Mouse (Mus musculus) spleen, adult 2 months (tissue): ENCODE measurements at regions not wholly inside any gene's neighbourhood (a gene's known extent, or its start where the extent isn't known, plus 50 kb on each side); places are given as distances from the start of the nearest gene placed in this dataset.

ENCODE experiments used
- DNase-seq, 2 experiments: peaks; one replicate each; pipeline versions ENCODE4 v3.0.0 to v3.0.0-alpha.2; 2012 to 2021; ENCODE audit warnings: low spot score in 2 of 2, low read depth in 1 of 2
- H3K27ac ChIP-seq: fragments of 200-500 bp; 2 replicates; pipeline ENCODE4 v1.5.1; 2012; ENCODE audit warnings: low read length, inconsistent platforms; ENCODE audit not compliant: insufficient read depth
- H3K27me3 ChIP-seq: fragments of 200-500 bp; 2 replicates; pipeline ENCODE4 v1.6.1; 2012; ENCODE audit warnings: mild to moderate bottlenecking, moderate library complexity, low read length, inconsistent platforms; ENCODE audit not compliant: control insufficient read depth, insufficient read depth
- H3K36me3 ChIP-seq: fragments of 200-500 bp; 2 replicates; pipeline ENCODE4 v1.6.1; 2012; ENCODE audit warnings: mild to moderate bottlenecking, low read length, inconsistent platforms; ENCODE audit not compliant: control insufficient read depth, insufficient read depth
- H3K4me1 ChIP-seq: fragments of 200-500 bp; 2 replicates; pipeline ENCODE4 v1.6.1; 2011; ENCODE audit warnings: inconsistent platforms; ENCODE audit not compliant: control insufficient read depth, insufficient read depth, insufficient read length
- H3K4me3 ChIP-seq: fragments of 200-500 bp; 2 replicates; pipeline ENCODE4 v1.5.1; 2011; ENCODE audit warnings: mild to moderate bottlenecking, inconsistent platforms; ENCODE audit not compliant: insufficient read depth, insufficient read length; ENCODE audit errors: extremely low read depth
- CTCF ChIP-seq: fragments of 200-500 bp; IDR thresholded peaks from 2 replicates; pipeline ENCODE4 v1.5.1; 2011; ENCODE audit warnings: mild to moderate bottlenecking, inconsistent platforms; ENCODE audit not compliant: insufficient read depth, insufficient read length, insufficient replicate concordance; ENCODE audit errors: extremely low read depth
- POLR2A ChIP-seq: fragments of 200-500 bp; IDR thresholded peaks from 2 replicates; pipeline ENCODE4 v1.6.1; 2011; ENCODE audit warnings: low read depth, low read length, inconsistent platforms
- WGBS: fragments of 180-500 bp; shearing (Covaris S2); methylation state at CpG from one replicate; pipeline ENCODE4 v1.1.7; 2018; 5-methylcytosine and 5-hydroxymethylcytosine counted together

DNA sequence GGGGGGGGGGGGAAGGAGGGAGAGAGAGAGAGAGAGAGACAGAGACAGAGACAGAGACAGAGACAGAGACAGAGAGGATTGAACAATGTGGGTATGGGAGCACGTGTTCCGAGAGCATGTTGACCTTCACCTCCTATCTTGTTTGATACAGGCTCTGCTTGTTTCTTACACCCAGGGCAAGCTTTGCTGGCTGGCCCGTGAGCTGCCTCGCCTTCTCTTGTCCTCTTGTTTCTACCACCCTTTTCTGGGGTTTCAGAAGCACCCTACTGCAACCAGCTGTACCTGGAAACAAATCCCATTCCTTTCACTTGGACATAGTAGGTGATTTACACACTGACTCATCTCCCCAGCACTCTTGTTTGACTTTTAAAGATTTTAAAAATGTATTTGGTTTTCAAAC is 516.0 kb upstream of the Mki67 start:
- TF ChIP-seq POLR2A (no peak), CTCF (no peak)
- H3K27ac ChIP-seq: no peak overlapping the region
- H3K4me1 ChIP-seq: no peaks in the 10 kb centered on the region
- WGBS: 78% methylated on average over 4 of the region's 4 CpGs
- no peaks in the 10 kb centered on the region for H3K36me3 ChIP-seq
- H3K27me3 ChIP-seq: no peaks in the 10 kb centered on the region
- H3K4me3 ChIP-seq: no peak overlapping the region
- DNase-seq: no peak

DNA sequence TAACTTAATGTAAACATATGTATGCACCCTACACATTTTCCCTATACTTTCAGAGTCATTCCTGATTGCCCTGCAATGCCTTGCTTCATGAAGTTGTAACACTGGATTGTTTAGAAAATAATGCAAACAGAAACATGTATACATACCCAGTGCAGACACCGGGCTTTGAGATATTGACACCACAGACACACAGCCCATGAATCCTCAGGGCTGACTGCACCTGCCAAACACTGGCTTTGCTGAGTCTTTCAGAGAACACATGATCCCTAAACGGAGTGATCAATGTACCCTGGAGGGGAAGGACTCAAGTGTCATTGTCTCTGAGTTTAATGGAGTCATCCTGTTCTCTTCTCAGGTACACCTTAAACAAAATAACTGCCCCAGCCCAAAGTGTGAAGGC is 519.4 kb upstream of the Mki67 start:
- Histone ChIP-seq H3K36me3 (no peaks in the 10 kb centered on the region), H3K4me1 (no peaks in the 10 kb centered on the region), H3K27me3 (no peaks in the 10 kb centered on the region), H3K4me3 (no peak overlapping the region), H3K27ac (no peak overlapping the region)
- DNase-seq: no peak
- no peak for TF ChIP-seq CTCF
- TF ChIP-seq POLR2A: no peak
- 67% methylated on average over 2 of the region's 2 CpGs for WGBS

DNA sequence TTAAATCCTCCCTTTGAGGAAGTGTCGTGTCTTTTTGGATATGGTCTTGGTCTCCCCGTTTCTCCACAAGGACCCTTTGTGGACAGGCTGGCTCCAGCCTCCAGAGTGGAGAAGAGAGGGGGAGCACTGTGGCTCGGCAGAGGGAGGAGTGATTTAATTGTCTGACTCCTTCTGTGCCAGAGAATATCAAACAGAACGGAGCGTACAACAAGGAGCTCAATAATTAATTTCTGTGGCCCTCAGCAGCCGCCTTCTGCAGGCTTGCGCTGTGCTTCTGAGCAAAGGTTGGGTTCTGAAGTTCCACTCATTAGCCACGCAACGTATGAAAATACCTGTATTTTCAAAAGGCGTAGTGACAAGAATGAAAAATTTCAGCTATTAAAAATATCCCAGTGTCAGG is 520.2 kb upstream of the Mki67 start:
- Histone ChIP-seq H3K4me1 (no peaks in the 10 kb centered on the region), H3K36me3 (no peaks in the 10 kb centered on the region), H3K4me3 (no peak overlapping the region), H3K27ac (no peak overlapping the region), H3K27me3 (no peaks in the 10 kb centered on the region)
- no peak for DNase-seq
- 86% methylated on average over 10 of the region's 10 CpGs for WGBS
- TF ChIP-seq CTCF (no peak), POLR2A (no peak)

DNA sequence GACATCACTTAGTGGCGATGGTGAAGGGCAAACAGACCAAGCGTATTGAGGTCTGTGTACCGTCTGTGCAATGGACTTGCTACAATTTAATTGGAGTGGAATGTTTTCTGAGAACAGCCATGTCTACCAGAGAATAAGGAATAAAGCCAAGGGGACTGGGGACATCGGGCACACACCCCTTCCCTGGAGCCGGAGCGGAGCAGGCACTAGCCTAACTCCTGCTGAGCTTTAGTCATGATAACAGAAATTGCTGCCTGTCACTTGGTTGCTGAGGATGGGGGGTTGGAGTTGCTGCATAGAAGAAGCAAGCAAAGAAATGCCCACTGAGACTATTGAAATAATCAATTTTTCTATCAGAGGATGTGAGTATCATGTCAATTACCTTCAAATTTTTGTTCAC is 549.5 kb upstream of the Mki67 start:
- no peak overlapping the region for H3K4me3 ChIP-seq
- H3K36me3 ChIP-seq: no peaks in the 10 kb centered on the region
- H3K27ac ChIP-seq: no peak overlapping the region
- no peaks in the 10 kb centered on the region for H3K27me3 ChIP-seq
- no peaks in the 10 kb centered on the region for H3K4me1 ChIP-seq
- DNase-seq: no peak
- WGBS: 83% methylated on average over 6 of the region's 6 CpGs
- TF ChIP-seq CTCF: no peak
- no peak for TF ChIP-seq POLR2A

DNA sequence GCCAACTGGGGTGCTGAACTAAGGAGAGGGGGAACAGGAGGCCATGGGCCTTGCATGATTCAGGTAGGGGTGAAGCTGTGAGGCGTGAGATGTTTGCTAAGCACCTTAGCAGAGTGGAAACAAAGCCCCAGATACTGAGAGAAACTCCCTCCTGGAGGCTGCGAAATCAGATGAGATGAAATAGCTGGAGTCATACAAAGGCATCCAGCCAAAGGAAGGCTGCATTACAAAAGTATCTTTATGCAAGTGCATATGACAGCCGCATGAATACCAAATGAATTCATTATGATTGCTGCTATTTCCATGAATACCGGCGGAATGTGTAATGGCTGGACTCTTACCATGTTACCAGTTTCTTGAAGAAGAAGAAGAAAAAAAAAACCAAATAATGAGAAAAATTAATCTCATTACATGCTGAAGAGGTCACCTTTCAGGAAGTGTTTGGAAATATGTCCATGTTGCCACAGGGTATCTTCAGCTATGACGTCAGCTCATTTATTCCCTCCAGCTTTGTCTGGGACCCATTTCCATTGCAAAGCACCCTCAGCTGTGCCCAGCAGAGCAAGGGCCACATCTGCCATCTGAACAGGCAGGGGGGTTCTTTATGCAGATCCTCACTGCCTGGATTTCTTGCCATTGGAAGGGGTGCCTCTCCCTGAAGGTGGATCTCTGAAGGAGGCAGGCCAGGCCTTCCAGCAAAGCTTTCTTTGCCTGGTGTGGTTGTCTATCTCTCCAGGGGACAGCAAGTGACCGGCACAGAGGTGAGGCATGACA is 551.7 kb upstream of the Mki67 start:
- Histone ChIP-seq H3K27me3 (no peaks in the 10 kb centered on the region), H3K4me3 (no peak overlapping the region), H3K36me3 (no peaks in the 10 kb centered on the region), H3K27ac (no peak overlapping the region), H3K4me1 (no peaks in the 10 kb centered on the region)
- TF ChIP-seq CTCF (no peak), POLR2A (no peak)
- WGBS: 90% methylated on average over 7 of the region's 7 CpGs
- no peak for DNase-seq

DNA sequence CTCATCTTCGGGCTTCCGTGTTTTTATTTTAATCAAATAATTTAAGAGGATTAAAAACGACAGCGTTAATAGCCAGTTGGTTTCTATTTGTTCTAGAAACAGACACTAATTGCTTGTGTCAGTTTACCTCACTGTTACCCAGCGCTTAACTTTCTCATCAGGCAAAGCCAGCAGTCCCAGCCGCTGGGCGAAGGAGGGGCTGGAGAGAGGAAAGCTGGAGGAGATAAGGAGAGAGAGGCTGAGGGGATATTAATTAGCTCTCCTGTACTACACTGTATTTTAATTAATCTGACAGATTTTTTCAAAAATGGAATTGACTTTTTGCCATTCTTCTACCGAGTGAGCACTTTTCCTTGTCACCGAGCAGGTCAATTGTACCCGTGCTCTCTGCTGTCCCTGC is 559.5 kb upstream of the Mki67 start:
- Histone ChIP-seq H3K4me1 (no peaks in the 10 kb centered on the region), H3K27ac (no peak overlapping the region), H3K36me3 (no peaks in the 10 kb centered on the region), H3K4me3 (no peak overlapping the region), H3K27me3 (no peaks in the 10 kb centered on the region)
- TF ChIP-seq CTCF (no peak), POLR2A (no peak)
- WGBS: 95% methylated on average over 10 of the region's 10 CpGs
- no peak for DNase-seq

DNA sequence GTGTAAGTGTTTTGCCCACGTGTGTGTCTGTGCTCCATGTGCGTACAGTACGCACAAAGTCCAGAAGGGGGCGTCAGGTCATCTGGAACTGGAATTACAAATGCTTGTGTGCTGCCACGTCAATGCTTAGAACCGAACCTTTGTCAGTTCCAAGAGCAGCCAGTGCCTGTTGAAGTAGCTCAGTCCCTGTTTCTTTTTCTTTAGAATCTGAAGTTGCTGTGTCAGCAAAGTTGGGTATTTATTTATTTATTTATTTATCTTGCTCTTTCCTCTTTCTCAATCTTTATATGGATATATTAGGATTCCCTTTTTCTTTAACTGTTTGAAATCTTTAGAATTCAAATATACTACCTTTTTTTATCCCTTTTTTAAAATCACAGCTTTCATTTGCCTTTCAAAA is 567.6 kb upstream of the Mki67 start:
- Histone ChIP-seq H3K27me3 (no peaks in the 10 kb centered on the region), H3K4me1 (no peaks in the 10 kb centered on the region), H3K4me3 (no peak overlapping the region), H3K27ac (no peak overlapping the region), H3K36me3 (no peaks in the 10 kb centered on the region)
- TF ChIP-seq POLR2A (no peak), CTCF (no peak)
- no peak for DNase-seq
- WGBS: 87% methylated on average over 6 of the region's 6 CpGs

DNA sequence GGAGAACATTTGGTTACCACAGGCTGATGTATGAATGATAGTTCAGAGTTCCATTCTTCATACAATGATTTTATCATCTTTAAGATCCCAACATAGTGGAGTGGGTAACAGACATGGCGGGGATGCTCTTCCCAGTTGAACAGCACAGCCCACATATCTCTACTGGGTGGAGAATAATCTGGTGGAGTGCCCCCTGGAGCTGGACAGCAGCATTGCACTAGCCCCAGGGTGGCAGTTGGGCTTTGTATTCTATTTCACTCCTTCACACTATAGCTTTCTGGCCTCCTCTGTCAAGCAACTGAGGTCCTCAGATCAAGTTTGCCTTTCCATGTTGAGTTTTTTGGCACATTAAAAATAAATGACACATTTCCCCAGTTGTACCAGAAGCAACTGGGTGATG is 569.4 kb upstream of the Mki67 start:
- Histone ChIP-seq H3K27me3 (no peaks in the 10 kb centered on the region), H3K4me3 (no peak overlapping the region), H3K27ac (no peak overlapping the region), H3K4me1 (no peaks in the 10 kb centered on the region), H3K36me3 (no peaks in the 10 kb centered on the region)
- WGBS: 93% methylated on average over 1 of the region's 1 CpGs
- TF ChIP-seq CTCF (no peak), POLR2A (no peak)
- no peak for DNase-seq
